Mouse (Mus musculus): ENCODE measurements around the gene Ms4a13. TPM values are rescaled to one million over a fixed set of nuclear protein-coding genes. Genes with fewer than 3 reads are reported as not detected.

Gene Ms4a13
- not detected in 2 replicates for polyA plus RNA-seq (2012; rRNA removed)

GRCm38 (mm10) chr19:11196546-11196945 is at the start of gene Ms4a13:
TSS of gene Ms4a13 (minus strand) at chr19:11196737.
- WGBS, result 51% methylated on average over 12 of the region's 12 CpGs
- no peak within 1 kb of the TSS for H3K4me3 ChIP-seq (replicated peaks; ENCODE audit: extremely low read depth, low read depth, low read length)
- no peak for DNase-seq
- no peaks in the 10 kb centered on the region for H3K4me1 ChIP-seq (ENCODE audit: control insufficient read depth, insufficient read depth, low read length)
- no peak for TF ChIP-seq CTCF (IDR thresholded peaks at IDR 0.05; ENCODE audit: insufficient read depth, low read length)
- no peak for TF ChIP-seq POLR2A (IDR thresholded peaks at IDR 0.05; ENCODE audit: borderline replicate concordance, extremely low read depth, low read depth, low read length)

- DNase-seq, result no peak
- TF ChIP-seq POLR2A (IDR thresholded peaks at IDR 0.05; ENCODE audit: borderline replicate concordance, extremely low read depth, low read depth, low read length) (no peak), CTCF (IDR thresholded peaks at IDR 0.05; ENCODE audit: insufficient read depth, low read length) (no peak)
- no peak overlapping the region for H3K4me3 ChIP-seq (replicated peaks; ENCODE audit: extremely low read depth, low read depth, low read length)
These were observed 47.7 kb upstream of the Ms4a13 start for GRCm38 (mm10) chr19:11244230-11244629.

GRCm38 (mm10) chr19:11242560-11242959 is 46.0 kb upstream of the Ms4a13 start:
- DNase-seq, result no peak
- WGBS, result 63% methylated on average over 5 of the region's 5 CpGs
- TF ChIP-seq CTCF (IDR thresholded peaks at IDR 0.05; ENCODE audit: insufficient read depth, low read length), result no peak
- TF ChIP-seq POLR2A (IDR thresholded peaks at IDR 0.05; ENCODE audit: borderline replicate concordance, extremely low read depth, low read depth, low read length), result no peak
- Histone ChIP-seq H3K4me1 (ENCODE audit: control insufficient read depth, insufficient read depth, low read length) (no peaks in the 10 kb centered on the region), H3K4me3 (replicated peaks; ENCODE audit: extremely low read depth, low read depth, low read length) (no peak overlapping the region)

More at GRCm38 (mm10) chr19:11244230-11244629, 47.7 kb upstream of the Ms4a13 start:
- H3K4me1 ChIP-seq (ENCODE audit: control insufficient read depth, insufficient read depth, low read length), result no peaks in the 10 kb centered on the region

GRCm38 (mm10) chr19:11235820-11236219 is 39.3 kb upstream of the Ms4a13 start:
- no peaks in the 10 kb centered on the region for H3K4me1 ChIP-seq (ENCODE audit: control insufficient read depth, insufficient read depth, low read length)
- TF ChIP-seq CTCF (IDR thresholded peaks at IDR 0.05; ENCODE audit: insufficient read depth, low read length) (no peak), POLR2A (IDR thresholded peaks at IDR 0.05; ENCODE audit: borderline replicate concordance, extremely low read depth, low read depth, low read length) (no peak)
- no peak for DNase-seq
- H3K4me3 ChIP-seq (replicated peaks; ENCODE audit: extremely low read depth, low read depth, low read length), result no peak overlapping the region

GRCm38 (mm10) chr19:11234921-11235735 is 38.6 kb upstream of the Ms4a13 start:
- 53% methylated on average over 5 of the region's 5 CpGs for WGBS
- Histone ChIP-seq H3K4me3 (replicated peaks; ENCODE audit: extremely low read depth, low read depth, low read length) (no peak overlapping the region), H3K4me1 (ENCODE audit: control insufficient read depth, insufficient read depth, low read length) (no peaks in the 10 kb centered on the region)
- DNase-seq, result no peak
- TF ChIP-seq CTCF (IDR thresholded peaks at IDR 0.05; ENCODE audit: insufficient read depth, low read length), result no peak
- TF ChIP-seq POLR2A (IDR thresholded peaks at IDR 0.05; ENCODE audit: borderline replicate concordance, extremely low read depth, low read depth, low read length), result no peak

- TF ChIP-seq POLR2A (IDR thresholded peaks at IDR 0.05; ENCODE audit: borderline replicate concordance, extremely low read depth, low read depth, low read length) (no peak), CTCF (IDR thresholded peaks at IDR 0.05; ENCODE audit: insufficient read depth, low read length) (no peak)
- Histone ChIP-seq H3K4me3 (replicated peaks; ENCODE audit: extremely low read depth, low read depth, low read length) (no peak overlapping the region), H3K4me1 (ENCODE audit: control insufficient read depth, insufficient read depth, low read length) (no peaks in the 10 kb centered on the region)
- DNase-seq, result no peak
- WGBS, result 66% methylated on average over 5 of the region's 5 CpGs
These were observed 37.7 kb upstream of the Ms4a13 start for GRCm38 (mm10) chr19:11234244-11234643.

GRCm38 (mm10) chr19:11232348-11232747 is 35.8 kb upstream of the Ms4a13 start, which contains the start of gene Ms4a12:
TSS of gene Ms4a12 (minus strand) at chr19:11232448.
- no peaks in the 10 kb centered on the region for H3K4me1 ChIP-seq (ENCODE audit: control insufficient read depth, insufficient read depth, low read length)
- H3K4me3 ChIP-seq (replicated peaks; ENCODE audit: extremely low read depth, low read depth, low read length), result no peak within 1 kb of the TSS
- DNase-seq, result no peak
- TF ChIP-seq CTCF (IDR thresholded peaks at IDR 0.05; ENCODE audit: insufficient read depth, low read length) (no peak), POLR2A (IDR thresholded peaks at IDR 0.05; ENCODE audit: borderline replicate concordance, extremely low read depth, low read depth, low read length) (no peak)
- 57% methylated on average over 5 of the region's 5 CpGs for WGBS

- H3K4me3 ChIP-seq (replicated peaks; ENCODE audit: extremely low read depth, low read depth, low read length), result no peak overlapping the region
- 36% methylated on average over 1 of the region's 1 CpGs for WGBS
- H3K4me1 ChIP-seq (ENCODE audit: control insufficient read depth, insufficient read depth, low read length), result no peaks in the 10 kb centered on the region
- no peak for DNase-seq
- TF ChIP-seq POLR2A (IDR thresholded peaks at IDR 0.05; ENCODE audit: borderline replicate concordance, extremely low read depth, low read depth, low read length) (no peak), CTCF (IDR thresholded peaks at IDR 0.05; ENCODE audit: insufficient read depth, low read length) (no peak)
These were observed 4.0 kb downstream of the Ms4a13 start for GRCm38 (mm10) chr19:11192552-11192951.

GRCm38 (mm10) chr19:11184121-11184520 is 12.4 kb downstream of the Ms4a13 start:
- DNase-seq, result no peak
- TF ChIP-seq POLR2A (IDR thresholded peaks at IDR 0.05; ENCODE audit: borderline replicate concordance, extremely low read depth, low read depth, low read length) (no peak), CTCF (IDR thresholded peaks at IDR 0.05; ENCODE audit: insufficient read depth, low read length) (0 out of 2 replicates have a peak, but pooled peaks have one; percentile 17)
- H3K4me3 ChIP-seq (replicated peaks; ENCODE audit: extremely low read depth, low read depth, low read length), result no peak overlapping the region
- no peaks in the 10 kb centered on the region for H3K4me1 ChIP-seq (ENCODE audit: control insufficient read depth, insufficient read depth, low read length)
- WGBS, result 19% methylated on average over 5 of the region's 5 CpGs

- WGBS, result 63% methylated on average over 2 of the region's 2 CpGs
- no peak overlapping the region for H3K4me3 ChIP-seq (replicated peaks; ENCODE audit: extremely low read depth, low read depth, low read length)
- TF ChIP-seq POLR2A (IDR thresholded peaks at IDR 0.05; ENCODE audit: borderline replicate concordance, extremely low read depth, low read depth, low read length) (no peak), CTCF (IDR thresholded peaks at IDR 0.05; ENCODE audit: insufficient read depth, low read length) (no peak)
- DNase-seq, result no peak
- no peaks in the 10 kb centered on the region for H3K4me1 ChIP-seq (ENCODE audit: control insufficient read depth, insufficient read depth, low read length)
These were observed 19.1 kb downstream of the Ms4a13 start for GRCm38 (mm10) chr19:11177464-11177863.
